Mouse (Mus musculus): Measurements from ENCODE around the gene Zfp462.

DNA sequence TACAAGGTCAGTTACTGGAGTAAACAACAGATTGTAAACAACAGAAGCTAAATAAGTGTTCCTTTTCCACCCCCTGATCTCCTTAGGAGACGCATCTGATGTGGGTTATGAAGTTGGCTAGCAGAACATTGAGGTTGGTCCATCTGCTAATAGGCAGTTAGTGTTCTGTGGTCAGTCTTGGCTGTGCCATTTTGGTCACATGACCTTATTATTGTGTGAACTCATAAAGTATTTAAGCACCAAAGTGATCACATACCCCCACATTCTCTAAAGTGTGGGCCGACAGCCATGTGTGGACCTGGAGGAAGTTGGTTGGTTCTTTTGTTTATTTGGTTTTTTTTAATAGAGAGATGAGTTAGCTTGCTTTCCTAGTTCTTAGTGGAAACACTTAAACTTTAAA, 39.7 kb downstream of the Zfp462 start:
- TF ChIP-seq CTCF (IDR thresholded peaks at IDR 0.05; ENCODE audit: low read depth) (no peak), EP300 (IDR thresholded peaks at IDR 0.05; ENCODE audit: low read depth) (no peak)
